ENCODE assay signal across 8 mouse cellular contexts in the genomic region with DNA sequence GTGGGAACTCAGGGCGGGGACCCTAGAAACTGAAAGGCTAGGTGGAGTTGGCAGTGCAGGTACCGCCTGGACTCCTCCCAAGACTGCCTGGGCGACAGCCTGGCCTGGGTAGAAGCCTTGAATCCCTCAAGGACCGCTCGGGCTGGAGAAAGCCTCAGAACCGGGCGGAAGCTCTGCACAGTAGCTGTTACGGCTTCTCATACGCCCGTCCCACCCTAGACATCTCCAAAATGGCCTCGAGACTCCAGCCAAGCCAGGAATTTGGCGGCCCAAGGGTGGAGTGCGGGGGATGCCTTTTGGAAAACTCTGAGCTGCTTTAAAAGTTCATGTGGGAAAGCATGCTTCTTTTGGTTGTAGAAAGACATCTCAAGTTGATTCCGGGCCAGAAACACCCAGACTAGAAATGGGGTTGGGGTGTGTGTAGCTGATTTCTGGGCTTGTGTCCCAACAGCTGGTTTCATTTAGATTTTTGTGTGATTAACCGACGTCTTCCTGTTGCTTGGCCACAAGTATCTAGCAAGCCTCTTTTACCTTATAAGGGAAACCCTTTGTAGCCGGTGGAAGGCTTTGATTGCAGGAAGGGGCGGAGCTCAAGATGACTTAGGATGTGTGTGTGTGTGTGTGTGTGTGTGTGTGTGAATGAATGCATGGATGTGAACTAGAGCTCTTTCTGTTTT. TPM values are rescaled to one million over a fixed set of nuclear protein-coding genes. Genes with fewer than 3 reads are reported as not detected.
DNase-seq lines count a peak whose midpoint lies in the region; ATAC-seq and TF ChIP-seq lines count a peak whose summit lies in the region.

No protein-coding gene starts in this region.

- peak; percentile 77 for TF ChIP-seq EP300 in heart, postnatal 0 days (IDR thresholded peaks at IDR 0.05; ENCODE audit: low read depth)

- H3K36me3 ChIP-seq in heart, postnatal 0 days (replicated peaks; ENCODE audit: control insufficient read depth, insufficient read depth, low read length), result peaks cover 33% of the 10 kb centered on the region

- peak; percentile 72 for TF ChIP-seq POLR2A in embryonic fibroblast, embryonic 13.5 days (IDR thresholded peaks at IDR 0.05; ENCODE audit: low read depth, low read length)

- peak; percentile 49 for ATAC-seq in heart, postnatal 0 days (ENCODE audit: insufficient read depth, low read depth)

- H3K27ac ChIP-seq in embryonic fibroblast, embryonic 13.5 days (ENCODE audit: insufficient read depth, low read length), result peak overlapping the region; percentile 99
- peak overlapping the region; percentile 97 for H3K27ac ChIP-seq in heart, postnatal 0 days (ENCODE audit: low read depth)

- under 1% methylated on average over 18 of the region's 18 CpGs for WGBS in heart, postnatal 0 days

- DNase-seq in CD4-positive, CD25-positive, alpha-beta regulatory T cell, adult 2 months (ENCODE audit: low read depth, low spot score), result peak; percentile 93
- peak; percentile 43 to 44 for DNase-seq in adrenal gland, adult 18-20 months (ENCODE audit: low spot score in 2 of 2)
- DNase-seq in heart, postnatal 0 days (ENCODE audit: low spot score), result peak; percentile 88
- peak; percentile 81 to 84 for DNase-seq in kidney, postnatal 25 days
- peak; percentile 85 to 88 for DNase-seq in lung, postnatal 4 days
- DNase-seq in retina, postnatal 1 day, result peak; percentile 73
- DNase-seq in urinary bladder, postnatal 10 days (ENCODE audit: low spot score), result peak; percentile 19

- H3K27me3 ChIP-seq in heart, postnatal 0 days (ENCODE audit: control insufficient read depth, insufficient read depth, low read length), result no peaks in the 10 kb centered on the region

- H3K4me1 ChIP-seq in embryonic fibroblast, embryonic 13.5 days (ENCODE audit: control insufficient read depth, insufficient read depth, low read length), result peaks cover 13% of the 10 kb centered on the region
- H3K4me1 ChIP-seq in heart, postnatal 0 days (ENCODE audit: control insufficient read depth, insufficient read depth), result peaks cover 9% of the 10 kb centered on the region

- H3K4me3 ChIP-seq in embryonic fibroblast, embryonic 13.5 days (ENCODE audit: insufficient read depth, low read length), result peak overlapping the region; percentile 86
- H3K4me3 ChIP-seq in heart, postnatal 0 days (ENCODE audit: low read depth, low read length), result peak overlapping the region; percentile 85

- peak overlapping the region; percentile 89 for H3K4me2 ChIP-seq in heart, postnatal 0 days (ENCODE audit: low read depth, low read length)

- no peak for TF ChIP-seq CTCF in embryonic fibroblast, embryonic 13.5 days (IDR thresholded peaks at IDR 0.05; ENCODE audit: borderline replicate concordance, insufficient read depth, low read length)
- no peak for TF ChIP-seq CTCF in heart, postnatal 0 days (IDR thresholded peaks at IDR 0.05; ENCODE audit: low read depth)

- H3K9ac ChIP-seq in heart, postnatal 0 days (replicated peaks; ENCODE audit: low read depth, low read length), result peak overlapping the region; percentile 94

- H3K9me3 ChIP-seq in heart, postnatal 0 days (replicated peaks; ENCODE audit: control insufficient read depth, low read length), result no peaks in the 10 kb centered on the region

RNA-seq across cellular contexts. Expression of a gene that starts 1.7 kb away (rescaled TPM):
- total RNA-seq in adrenal gland, adult 18-20 months (2021), result 100 to 1,000 TPM; 210 to 289 TPM
- 1,203 and 1,448 TPM in 2 replicates for polyA plus RNA-seq in embryonic fibroblast, embryonic 13.5 days (2011; ENCODE audit: insufficient read length, low read depth, missing spikeins)
- total RNA-seq in heart, postnatal 0 days (2014; rRNA removed; ENCODE audit: low replicate concordance), result 179 and 195 TPM in 2 replicates
- polyA plus RNA-seq in heart, postnatal 0 days (2015; fragmentation: Nextera tagmentation; extraction: Ambion mirVana), result 222 and 224 TPM in 2 replicates

RNA-seq across cellular contexts. Expression of a gene that starts 24.6 kb away (rescaled TPM):
- total RNA-seq in adrenal gland, adult 18-20 months (2021), result 10 to 100 TPM; 51.2 to 69.1 TPM
- 102 and 115 TPM in 2 replicates for polyA plus RNA-seq in embryonic fibroblast, embryonic 13.5 days (2011; ENCODE audit: insufficient read length, low read depth, missing spikeins)
- total RNA-seq in heart, postnatal 0 days (2014; rRNA removed; ENCODE audit: low replicate concordance), result 32.2 and 33.9 TPM in 2 replicates
- 50.8 and 51.2 TPM in 2 replicates for polyA plus RNA-seq in heart, postnatal 0 days (2015; fragmentation: Nextera tagmentation; extraction: Ambion mirVana)

RNA-seq across cellular contexts. Expression of a gene that starts 29.6 kb away (rescaled TPM):
- not detected for total RNA-seq in adrenal gland, adult 18-20 months (2021)
- polyA plus RNA-seq in embryonic fibroblast, embryonic 13.5 days (2011; ENCODE audit: insufficient read length, low read depth, missing spikeins), result 0.40 TPM in 1 of 2 replicates, not detected in the other
- total RNA-seq in heart, postnatal 0 days (2014; rRNA removed; ENCODE audit: low replicate concordance), result not detected in 2 replicates
- polyA plus RNA-seq in heart, postnatal 0 days (2015; fragmentation: Nextera tagmentation; extraction: Ambion mirVana), result 0.01 TPM in 1 of 2 replicates, not detected in the other

RNA-seq across cellular contexts. Expression of a gene that starts 53.0 kb away (rescaled TPM):
- total RNA-seq in adrenal gland, adult 18-20 months (2021), result not detected
- polyA plus RNA-seq in embryonic fibroblast, embryonic 13.5 days (2011; ENCODE audit: insufficient read length, low read depth, missing spikeins), result not detected in 2 replicates
- total RNA-seq in heart, postnatal 0 days (2014; rRNA removed; ENCODE audit: low replicate concordance), result not detected in 2 replicates
- 0.05 and 0.12 TPM in 2 replicates for polyA plus RNA-seq in heart, postnatal 0 days (2015; fragmentation: Nextera tagmentation; extraction: Ambion mirVana)

RNA-seq across cellular contexts. Expression of a gene that starts 53.5 kb away (rescaled TPM):
- total RNA-seq in adrenal gland, adult 18-20 months (2021), result not detected
- polyA plus RNA-seq in embryonic fibroblast, embryonic 13.5 days (2011; ENCODE audit: insufficient read length, low read depth, missing spikeins), result not detected in 2 replicates
- total RNA-seq in heart, postnatal 0 days (2014; rRNA removed; ENCODE audit: low replicate concordance), result not detected in 2 replicates
- not detected in 2 replicates for polyA plus RNA-seq in heart, postnatal 0 days (2015; fragmentation: Nextera tagmentation; extraction: Ambion mirVana)

Comparison
In these comparisons a context has a peak if more than half of its experiments do, and no peak if none do; other contexts are left out.
1. Peak in every context shown above with its lines: DNase-seq, ATAC-seq, H3K4me3 ChIP-seq and H3K27ac ChIP-seq.
2. DNase-seq: peak in every context shown above with its lines; median percentile 93 in CD4-positive, CD25-positive, alpha-beta regulatory T cell, adult 2 months; 88 in heart, postnatal 0 days; 86 in lung, postnatal 4 days; 82 in kidney, postnatal 25 days; 73 in retina, postnatal 1 day; 44 in adrenal gland, adult 18-20 months; 19 in urinary bladder, postnatal 10 days.